Mouse (Mus musculus) left cerebral cortex, adult 2 months (tissue): Measurements from ENCODE around the gene Xxylt1. TPM values are rescaled to one million over a fixed set of nuclear protein-coding genes. Genes with fewer than 3 reads are reported as not detected.
"Not testable (repeated sequence)": the region's sequence is repeated elsewhere in the genome, so short reads cannot be mapped to it uniquely, and the experiment has no call there.

Experiments used
- DNase-seq, 2 experiments: peaks; one replicate each; pipeline ENCODE4 v3.0.0; 2021 to 2022; ENCODE audit warnings: low spot score in 2 of 2, mixed read lengths in 1 of 2; ENCODE audit errors: extremely low spot score in 1 of 2
- H3K27ac ChIP-seq: fragments of 200-600 bp; 2 replicates; pipeline ENCODE4 v1.8.1; 2022
- H3K4me3 ChIP-seq: fragments of 200-600 bp; 2 replicates; pipeline ENCODE4 v1.8.1; 2022
- CTCF ChIP-seq: fragments of 200-600 bp; IDR thresholded peaks from 2 replicates; pipeline ENCODE4 v1.8.1; 2022; ENCODE audit warnings: antibody characterized with exemption, mild to moderate bottlenecking, moderate library complexity
- intact Hi-C: fragments of 180-260 bp; cut with DNase I; formaldehyde crosslinking; loops from one replicate; pipeline ENCODE4 v1.15.1; 2025
- total RNA-seq, 2 experiments: library from RNA; stranded (reverse); gene quantifications; 2 replicates each; pipeline ENCODE4 v1.2.3; 2021

Gene Xxylt1
- total RNA-seq, 2 experiments from 2014 or later: 19.4 to 21.9 TPM

- intact Hi-C loops: no loop called here
- TF ChIP-seq CTCF: no peak
- Histone ChIP-seq H3K27ac (no peak overlapping the region), H3K4me3 (no peak overlapping the region)
- DNase-seq: peak in 1 of 2 experiments; percentile 52
Observed at GRCm38 (mm10) chr16:31019514-31019913, 61.7 kb downstream of the Xxylt1 start.

- intact Hi-C loops: no loop called here
- no peak overlapping the region for H3K27ac ChIP-seq
- H3K4me3 ChIP-seq: no peak overlapping the region
- TF ChIP-seq CTCF: no peak
- DNase-seq: no peak
Observed at GRCm38 (mm10) chr16:31017687-31018413, 63.4 kb downstream of the Xxylt1 start.

GRCm38 (mm10) chr16:31016669-31017068 lies 64.6 kb downstream of the Xxylt1 start:
- TF ChIP-seq CTCF: no peak
- no peak overlapping the region for H3K4me3 ChIP-seq
- intact Hi-C loops: no loop called here
- no peak overlapping the region for H3K27ac ChIP-seq
- no peak for DNase-seq

GRCm38 (mm10) chr16:31016169-31016568 lies 65.1 kb downstream of the Xxylt1 start:
- no peak overlapping the region for H3K4me3 ChIP-seq
- H3K27ac ChIP-seq: no peak overlapping the region
- TF ChIP-seq CTCF: peak; percentile 50
- intact Hi-C loops: no loop called here
- DNase-seq: no peak

GRCm38 (mm10) chr16:31015271-31015670 lies 66.0 kb downstream of the Xxylt1 start:
- TF ChIP-seq CTCF: no peak
- Histone ChIP-seq H3K27ac (no peak overlapping the region), H3K4me3 (no peak overlapping the region)
- DNase-seq: no peak
- intact Hi-C loops: no loop called here

GRCm38 (mm10) chr16:31012236-31012635 lies 69.0 kb downstream of the Xxylt1 start:
- no peak for DNase-seq
- TF ChIP-seq CTCF: no peak
- Histone ChIP-seq H3K4me3 (no peak overlapping the region), H3K27ac (no peak overlapping the region)
- intact Hi-C loops: no loop called here

- Histone ChIP-seq H3K27ac (no peak overlapping the region), H3K4me3 (no peak overlapping the region)
- TF ChIP-seq CTCF: no peak
- DNase-seq: no peak
- intact Hi-C loops: no loop called here
Observed at GRCm38 (mm10) chr16:31010443-31010842, 70.8 kb downstream of the Xxylt1 start.

GRCm38 (mm10) chr16:31008326-31008725 lies 72.9 kb downstream of the Xxylt1 start:
- Histone ChIP-seq H3K27ac (peak overlapping the region; percentile 57; the same call in 1 of the 2 replicates), H3K4me3 (no peak overlapping the region)
- intact Hi-C loops: no loop called here
- DNase-seq: no peak
- no peak for TF ChIP-seq CTCF

GRCm38 (mm10) chr16:31007582-31007981 lies 73.7 kb downstream of the Xxylt1 start:
- Histone ChIP-seq H3K27ac (no peak overlapping the region; the same call in 1 of the 2 replicates), H3K4me3 (no peak overlapping the region)
- no peak for DNase-seq
- no peak for TF ChIP-seq CTCF
- intact Hi-C loops: no loop called here

GRCm38 (mm10) chr16:31005693-31006092 lies 75.5 kb downstream of the Xxylt1 start:
- DNase-seq: no peak
- peak overlapping the region; percentile 70 for H3K27ac ChIP-seq
- intact Hi-C loops: no loop called here
- TF ChIP-seq CTCF: no peak
- H3K4me3 ChIP-seq: no peak overlapping the region

GRCm38 (mm10) chr16:31004321-31004682 lies 76.9 kb downstream of the Xxylt1 start:
- DNase-seq: no peak
- Histone ChIP-seq H3K4me3 (no peak overlapping the region), H3K27ac (peak overlapping the region; percentile 70)
- TF ChIP-seq CTCF: no peak
- intact Hi-C loops: no loop called here

GRCm38 (mm10) chr16:31003592-31004320 lies 77.5 kb downstream of the Xxylt1 start:
- H3K4me3 ChIP-seq, DNase-seq, intact Hi-C loops: not testable (repeated sequence)
- H3K27ac ChIP-seq: peak overlapping the region; percentile 70; the same call in 1 of the 2 replicates
